Mouse (Mus musculus) cortical plate, adult 2 months (tissue): ENCODE measurements around the gene Vbp1. TPM values are rescaled to one million over a fixed set of nuclear protein-coding genes. Genes with fewer than 3 reads are reported as not detected.
"Not testable (repeated sequence)": the region's sequence is repeated elsewhere in the genome, so short reads cannot be mapped to it uniquely, and the experiment has no call there.

ENCODE experiments used
- H3K27ac ChIP-seq: fragments of 200-500 bp; 2 replicates; pipeline ENCODE4 v1.5.1; 2012; ENCODE audit warnings: low read length, control low read depth, inconsistent platforms; ENCODE audit not compliant: insufficient read depth
- H3K4me1 ChIP-seq: fragments of 200-500 bp; 2 replicates; pipeline ENCODE4 v1.6.1; 2011; ENCODE audit warnings: low read length; ENCODE audit not compliant: control insufficient read depth, insufficient read depth
- H3K4me3 ChIP-seq: fragments of 200-500 bp; 2 replicates; pipeline ENCODE4 v1.5.1; 2011; ENCODE audit warnings: mild to moderate bottlenecking, low read length, control low read depth; ENCODE audit not compliant: insufficient read depth
- CTCF ChIP-seq: fragments of 200-500 bp; IDR thresholded peaks from 2 replicates; pipeline ENCODE4 v1.5.1; 2011; ENCODE audit warnings: mild to moderate bottlenecking, control low read depth, low read length; ENCODE audit not compliant: insufficient read depth; ENCODE audit errors: extremely low read depth
- POLR2A ChIP-seq: fragments of 200-500 bp; IDR thresholded peaks from 2 replicates; pipeline ENCODE4 v1.6.1; 2011; ENCODE audit warnings: mild to moderate bottlenecking, low read length, control low read depth; ENCODE audit not compliant: insufficient read depth; ENCODE audit errors: extremely low read depth
- polyA plus RNA-seq: library from polyadenylated mRNA; depleted of rRNA; stranded (reverse); fragments of >200 nt; gene quantifications from 2 replicates; pipeline ENCODE4 v1.2.3, GENCODE M21; 2012; rRNA removed

The Vbp1 gene
- 56.7 and 57.7 TPM in 2 replicates for polyA plus RNA-seq

GRCm38 (mm10) chrX:75514179-75514972 lies at the start of gene Vbp1:
Gene Vbp1, plus strand, starts transcription at chrX:75514299.
- Histone ChIP-seq H3K4me3 (peak within 1 kb of the TSS; percentile 99), H3K27ac (peak within 1 kb of the TSS; percentile 75), H3K4me1 (no peaks in the 10 kb centered on the region)
- TF ChIP-seq CTCF (no peak), POLR2A (peak; percentile 87)

GRCm38 (mm10) chrX:75475182-75475644 lies 38.9 kb upstream of the Vbp1 start:
- H3K4me3 ChIP-seq, result peak overlapping the region; percentile 35
- H3K4me1 ChIP-seq, H3K27ac ChIP-seq: not testable (repeated sequence)

- TF ChIP-seq POLR2A, result no peak
- no peak for TF ChIP-seq CTCF
- Histone ChIP-seq H3K4me3 (no peak overlapping the region), H3K4me1 (no peaks in the 10 kb centered on the region), H3K27ac (no peak overlapping the region)
Measured at GRCm38 (mm10) chrX:75489886-75490285, 24.2 kb upstream of the Vbp1 start.

GRCm38 (mm10) chrX:75513787-75514178 lies 316 bp upstream of the Vbp1 start:
- Histone ChIP-seq H3K4me3 (peak overlapping the region; percentile 99; the same call in 1 of the 2 replicates), H3K4me1 (no peaks in the 10 kb centered on the region), H3K27ac (no peak overlapping the region)
- TF ChIP-seq CTCF, result no peak
- TF ChIP-seq POLR2A, result no peak

GRCm38 (mm10) chrX:75577582-75578324 lies 63.7 kb downstream of the Vbp1 start, which contains the start of gene Rab39b:
Gene Rab39b, minus strand, starts transcription at chrX:75578231.
- Histone ChIP-seq H3K4me1 (no peaks in the 10 kb centered on the region), H3K4me3 (peak within 1 kb of the TSS; percentile 80), H3K27ac (peak within 1 kb of the TSS; percentile 60; the same call in 1 of the 2 replicates)
- TF ChIP-seq CTCF (no peak), POLR2A (peak; percentile 81)

- Histone ChIP-seq H3K4me3 (no peak overlapping the region), H3K4me1 (no peaks in the 10 kb centered on the region), H3K27ac (no peak overlapping the region)
- TF ChIP-seq POLR2A (no peak), CTCF (no peak)
Measured at GRCm38 (mm10) chrX:75578539-75578938, 64.4 kb downstream of the Vbp1 start.

Other genes starting within 250 kb of the Vbp1 start
- gene Fundc2, start 131.9 kb upstream of the Vbp1 start, polyA plus RNA-seq, result 25.8 and 27.5 TPM in 2 replicates
- gene F8, start 131.7 kb upstream of the Vbp1 start, polyA plus RNA-seq, result 0.79 and 0.85 TPM in 2 replicates
- gene Cmc4, start 97.7 kb upstream of the Vbp1 start, polyA plus RNA-seq, result 14.2 and 15.2 TPM in 2 replicates
- gene Mtcp1, start 97.7 kb upstream of the Vbp1 start, polyA plus RNA-seq, result 6.3 TPM in 2 replicates
- 20.7 and 22.0 TPM in 2 replicates for gene Brcc3, start 97.7 kb upstream of the Vbp1 start, polyA plus RNA-seq
- 20.1 and 21.5 TPM in 2 replicates for gene Rab39b, start 63.9 kb downstream of the Vbp1 start, polyA plus RNA-seq